Mouse (Mus musculus) right cerebral cortex, adult 18-20 months (tissue): ENCODE measurements at regions not wholly inside any gene's neighbourhood (a gene's known extent, or its start where the extent isn't known, plus 50 kb on each side); places are given as distances from the start of the nearest gene placed in this dataset.
A peak's percentile ranks its signal among the peaks of the same experiment; 100 is the strongest.

ENCODE experiments used
- DNase-seq: peaks from one replicate; pipeline ENCODE4 v3.0.0; 2022; ENCODE audit warnings: mixed read lengths

GRCm38 (mm10) chr14:120102010-120102748 lies 59.9 kb upstream of the Oxgr1 start:
- no peak for DNase-seq

GRCm38 (mm10) chr14:120102749-120103142 lies 60.5 kb upstream of the Oxgr1 start:
- no peak for DNase-seq

- DNase-seq, result no peak
Observed at GRCm38 (mm10) chr14:120109846-120110245, 67.6 kb upstream of the Oxgr1 start.

- peak; percentile 9 for DNase-seq
Observed at GRCm38 (mm10) chr14:120113316-120113715, 71.1 kb upstream of the Oxgr1 start.

- DNase-seq, result no peak
Observed at GRCm38 (mm10) chr14:120118582-120118981, 76.3 kb upstream of the Oxgr1 start.

GRCm38 (mm10) chr14:120119094-120119501 lies 76.9 kb upstream of the Oxgr1 start:
- peak; percentile 74 for DNase-seq

- no peak for DNase-seq
Observed at GRCm38 (mm10) chr14:120119506-120119905, 77.3 kb upstream of the Oxgr1 start.

GRCm38 (mm10) chr14:120120261-120120660 lies 78.0 kb upstream of the Oxgr1 start:
- no peak for DNase-seq

GRCm38 (mm10) chr14:120125315-120125714 lies 83.1 kb upstream of the Oxgr1 start:
- DNase-seq, result no peak

GRCm38 (mm10) chr14:120127481-120127880 lies 85.2 kb upstream of the Oxgr1 start:
- DNase-seq, result peak; percentile 48

- DNase-seq, result peak; percentile 73
Observed at GRCm38 (mm10) chr14:120134346-120135008, 92.2 kb upstream of the Oxgr1 start.

- no peak for DNase-seq
Observed at GRCm38 (mm10) chr14:120135198-120135597, 93.0 kb upstream of the Oxgr1 start.

- peak; percentile 80 for DNase-seq
Observed at GRCm38 (mm10) chr14:120136736-120137135, 94.5 kb upstream of the Oxgr1 start.

- DNase-seq, result peak; percentile 93
Observed at GRCm38 (mm10) chr14:120137680-120138136, 95.5 kb upstream of the Oxgr1 start.

GRCm38 (mm10) chr14:120138546-120138945 lies 96.3 kb upstream of the Oxgr1 start:
- DNase-seq, result no peak

- DNase-seq, result no peak
Observed at GRCm38 (mm10) chr14:120139256-120139655, 97.0 kb upstream of the Oxgr1 start.

- DNase-seq, result no peak
Observed at GRCm38 (mm10) chr14:120139671-120140071, 97.4 kb upstream of the Oxgr1 start.

- no peak for DNase-seq
Observed at GRCm38 (mm10) chr14:120140211-120140610, 98.0 kb upstream of the Oxgr1 start.

- peak; percentile 43 for DNase-seq
Observed at GRCm38 (mm10) chr14:120140791-120141747, 98.8 kb upstream of the Oxgr1 start.

- no peak for DNase-seq
Observed at GRCm38 (mm10) chr14:120142281-120142680, 100.0 kb upstream of the Oxgr1 start.

GRCm38 (mm10) chr14:120144451-120144850 lies 102.2 kb upstream of the Oxgr1 start:
- peak; percentile 69 for DNase-seq

- no peak for DNase-seq
Observed at GRCm38 (mm10) chr14:120146312-120146711, 104.1 kb upstream of the Oxgr1 start.
